Mouse (Mus musculus) intestine, embryonic 14.5 days (tissue): ENCODE results near the gene Ctxn1. TPM values are rescaled to one million over a fixed set of nuclear protein-coding genes. Genes with fewer than 3 reads are reported as not detected.

Experiments used
- ATAC-seq: fragments of 200-750 bp; cut with Nextera tagmentation; replicated peaks from 2 replicates; pipeline ENCODE4 v1.8.0; 2017; ENCODE audit warnings: low read depth, moderate number of reproducible peaks, moderate TSS enrichment, moderate library complexity; ENCODE audit not compliant: low FRiP score, low TSS enrichment
- DNase-seq: peaks from one replicate; pipeline ENCODE4 v3.0.0-alpha.2; 2018; ENCODE audit warnings: low spot score
- H3K27ac ChIP-seq: fragments of 300-500 bp; sonication (generic); 2 replicates; pipeline ENCODE4 v1.5.1; 2014; ENCODE audit warnings: low read depth, mild to moderate bottlenecking, control low read depth
- H3K27me3 ChIP-seq: fragments of 300-500 bp; sonication (generic); replicated peaks from 2 replicates; pipeline ENCODE4 v1.6.1; 2014; ENCODE audit warnings: low read length, control low read depth; ENCODE audit not compliant: control insufficient read depth, insufficient read depth
- H3K36me3 ChIP-seq: fragments of 300-500 bp; sonication (generic); 2 replicates; pipeline ENCODE4 v1.6.1; 2014; ENCODE audit warnings: low read length, control low read depth; ENCODE audit not compliant: control insufficient read depth, insufficient read depth
- H3K4me1 ChIP-seq: fragments of 300-500 bp; sonication (generic); replicated peaks from 2 replicates; pipeline ENCODE4 v1.6.1; 2014; ENCODE audit warnings: low read length, control low read depth, mixed read lengths; ENCODE audit not compliant: control insufficient read depth, insufficient read depth
- H3K4me2 ChIP-seq: fragments of 300-500 bp; sonication (generic); 2 replicates; pipeline ENCODE4 v1.6.1; 2014; ENCODE audit warnings: low read length
- H3K4me3 ChIP-seq: fragments of 300-500 bp; sonication (generic); 2 replicates; pipeline ENCODE4 v1.5.1; 2014; ENCODE audit warnings: low read depth, low read length, control low read depth, mixed read lengths
- H3K9ac ChIP-seq: fragments of 300-500 bp; sonication (generic); 2 replicates; pipeline ENCODE4 v1.6.1; 2014; ENCODE audit warnings: mild to moderate bottlenecking, low read length
- H3K9me3 ChIP-seq: fragments of 300-500 bp; sonication (generic); 2 replicates; pipeline ENCODE4 v1.6.1; 2016; ENCODE audit warnings: low read length, control low read depth; ENCODE audit not compliant: control insufficient read depth
- WGBS: fragments of 180-500 bp; shearing (Covaris S2); extraction: QIAGEN DNeasy Blood & Tissue Kit; methylation state at CpG from one replicate; pipeline ENCODE4 v1.1.7; 2014; 5-methylcytosine and 5-hydroxymethylcytosine counted together
- polyA plus RNA-seq: library from polyadenylated mRNA; unstranded; fragments of >200 nt; fragmentation: Nextera tagmentation; extraction: Ambion mirVana; gene quantifications from 2 replicates; pipeline ENCODE4 v1.2.1, GENCODE M21; 2014

Ctxn1 gene
- polyA plus RNA-seq, 1 experiment from 2014 or later, result 79.2 TPM

DNA sequence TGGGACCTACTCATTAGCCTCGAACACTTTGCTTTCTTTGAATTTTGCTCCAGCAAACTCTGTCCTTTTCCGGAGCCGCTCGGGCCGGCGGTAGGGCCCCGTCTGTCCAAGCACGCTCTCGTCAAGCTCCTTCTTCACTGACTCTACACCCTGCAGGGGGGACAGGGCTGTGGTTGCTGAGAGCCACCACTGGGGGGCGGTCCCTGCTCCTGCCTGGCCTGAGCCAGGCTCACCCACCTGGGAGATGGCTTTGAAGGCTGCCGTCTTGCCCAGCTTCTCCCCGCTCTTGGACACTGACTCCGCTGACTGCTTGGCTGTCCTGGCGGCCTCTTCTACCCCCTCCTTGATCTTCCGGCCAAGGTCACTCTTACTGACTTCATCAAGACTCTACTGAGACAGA lies 8.6 kb upstream of the Ctxn1 start:
- no peak overlapping the region for H3K4me2 ChIP-seq
- ATAC-seq (no peak), DNase-seq (no peak)
- no peak overlapping the region for H3K4me3 ChIP-seq
- WGBS, result 83% methylated on average over 15 of the region's 15 CpGs
- no peaks in the 10 kb centered on the region for H3K4me1 ChIP-seq
- H3K9me3 ChIP-seq, result no peaks in the 10 kb centered on the region
- no peak overlapping the region for H3K27ac ChIP-seq
- H3K36me3 ChIP-seq, result peaks cover 96% of the 10 kb centered on the region
- H3K9ac ChIP-seq, result no peak overlapping the region
- no peaks in the 10 kb centered on the region for H3K27me3 ChIP-seq

DNA sequence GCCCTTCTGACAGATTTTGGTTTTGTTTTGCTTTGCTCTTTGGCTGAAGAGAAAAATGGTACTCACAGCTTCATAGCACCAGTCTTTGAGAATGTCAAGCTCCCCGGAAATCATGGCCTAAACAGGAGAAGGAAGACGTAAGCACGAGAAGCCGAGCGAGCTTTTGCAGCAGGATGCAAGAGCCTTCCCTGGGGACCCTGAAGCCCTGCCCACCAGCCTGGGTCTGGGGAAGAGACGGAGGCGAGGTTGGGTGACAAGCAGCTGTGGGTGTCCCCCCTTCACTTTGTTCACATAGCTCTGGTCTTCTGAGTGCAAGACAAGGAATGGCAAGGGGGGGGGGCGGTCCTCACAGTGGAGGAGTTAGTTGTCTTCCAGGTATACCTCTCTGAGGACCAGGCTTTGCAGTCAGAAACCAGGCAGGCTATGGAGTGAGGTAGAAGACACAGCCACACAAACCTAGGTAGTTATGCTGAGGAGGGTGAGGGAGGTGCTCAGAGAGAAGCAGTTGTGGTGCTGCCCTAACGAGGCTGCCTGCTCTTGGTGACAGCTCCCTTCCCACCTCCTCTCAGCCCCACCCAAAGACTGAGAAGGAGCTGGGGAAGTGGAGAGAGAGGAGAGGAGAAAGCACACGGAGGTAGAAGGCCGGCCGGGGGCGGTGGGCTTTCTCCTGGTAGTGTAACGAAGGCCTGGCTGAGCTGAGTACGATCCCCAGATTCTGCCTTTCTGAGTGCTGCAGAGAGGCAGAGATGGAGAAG lies 6.3 kb upstream of the Ctxn1 start:
- WGBS, result 91% methylated on average over 15 of the region's 15 CpGs
- Histone ChIP-seq H3K27ac (no peak overlapping the region), H3K36me3 (peaks cover 99% of the 10 kb centered on the region), H3K9ac (no peak overlapping the region), H3K4me3 (no peak overlapping the region), H3K4me1 (no peaks in the 10 kb centered on the region), H3K4me2 (no peak overlapping the region), H3K9me3 (no peaks in the 10 kb centered on the region), H3K27me3 (no peaks in the 10 kb centered on the region)
- no peak for DNase-seq
- ATAC-seq, result no peak

DNA sequence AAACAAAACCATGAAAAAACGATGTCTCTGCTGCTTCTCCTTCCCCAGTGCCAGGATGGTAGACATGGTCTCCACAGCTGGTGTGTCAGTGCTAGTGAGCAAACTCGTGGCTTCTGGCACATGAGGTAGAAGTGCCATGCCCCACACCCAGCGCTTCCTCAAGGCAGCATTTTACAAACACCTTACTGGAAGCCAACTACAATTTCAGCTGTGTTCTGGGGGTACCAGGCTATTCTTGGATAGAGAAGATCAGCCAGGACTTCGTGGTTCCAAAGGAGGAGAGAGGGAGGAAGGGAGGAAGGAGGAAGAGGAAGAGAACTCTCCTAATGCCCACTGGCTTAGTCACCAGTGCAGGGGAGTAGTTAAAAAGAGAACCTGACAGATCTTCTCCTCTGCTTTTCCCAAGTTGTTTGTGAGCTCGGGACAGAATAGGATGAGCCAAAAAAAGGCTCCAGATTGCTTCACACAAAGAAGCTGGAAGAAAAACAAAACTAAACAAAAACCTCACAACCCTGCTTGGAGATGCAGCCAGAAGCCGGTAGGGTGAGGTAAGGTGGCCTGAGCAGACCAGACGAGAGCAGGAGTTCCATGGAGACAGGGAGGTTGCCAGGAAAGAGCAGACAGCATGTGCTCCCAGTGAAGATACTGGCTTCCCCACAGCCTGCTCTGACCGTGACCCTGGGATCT lies 4.2 kb upstream of the Ctxn1 start:
- H3K9ac ChIP-seq, result no peak overlapping the region
- H3K4me2 ChIP-seq, result no peak overlapping the region
- peaks cover 7% of the 10 kb centered on the region; the same call in 1 of the 2 replicates for H3K4me1 ChIP-seq
- H3K27ac ChIP-seq, result no peak overlapping the region
- peaks cover 85% of the 10 kb centered on the region for H3K36me3 ChIP-seq
- WGBS, result 88% methylated on average over 8 of the region's 8 CpGs
- DNase-seq (no peak), ATAC-seq (no peak)
- H3K9me3 ChIP-seq, result no peaks in the 10 kb centered on the region
- no peak overlapping the region for H3K4me3 ChIP-seq
- no peaks in the 10 kb centered on the region for H3K27me3 ChIP-seq

DNA sequence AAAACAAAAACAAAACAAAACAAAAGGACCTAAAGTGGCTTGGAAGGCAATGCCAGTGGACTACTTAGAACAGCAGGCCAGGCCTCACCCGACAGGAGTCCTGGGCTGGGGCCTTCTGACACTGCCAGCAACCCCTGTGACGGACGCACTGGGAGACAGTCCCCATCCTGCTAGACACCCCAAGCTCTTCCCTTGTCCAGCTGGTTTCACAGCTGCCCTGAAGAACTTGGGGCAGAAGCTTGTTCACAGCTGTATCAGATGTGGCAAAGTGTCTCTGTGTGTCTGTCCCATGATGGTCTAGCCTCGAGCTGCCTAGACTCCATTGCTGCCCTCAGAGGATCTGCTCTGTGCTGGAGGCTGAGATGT lies 714 bp upstream of the Ctxn1 start:
- Histone ChIP-seq H3K9ac (peak overlapping the region; percentile 25; the same call in 1 of the 2 replicates), H3K27me3 (no peaks in the 10 kb centered on the region), H3K4me1 (peaks cover 16% of the 10 kb centered on the region), H3K4me3 (no peak overlapping the region), H3K36me3 (peaks cover 70% of the 10 kb centered on the region), H3K9me3 (no peaks in the 10 kb centered on the region), H3K4me2 (no peak overlapping the region), H3K27ac (peak overlapping the region; percentile 83; the same call in 1 of the 2 replicates)
- WGBS, result 83% methylated on average over 4 of the region's 4 CpGs
- DNase-seq (no peak), ATAC-seq (no peak)

- peaks cover 23% of the 10 kb centered on the region for H3K4me1 ChIP-seq
- no peaks in the 10 kb centered on the region for H3K27me3 ChIP-seq
- H3K9me3 ChIP-seq, result no peaks in the 10 kb centered on the region
- DNase-seq, result no peak
- peak overlapping the region; percentile 89 for H3K4me3 ChIP-seq
- H3K4me2 ChIP-seq, result peak overlapping the region; percentile 67
- H3K36me3 ChIP-seq, result peaks cover 64% of the 10 kb centered on the region
- under 1% methylated on average over 32 of the region's 32 CpGs for WGBS
- H3K27ac ChIP-seq, result peak overlapping the region; percentile 83
- H3K9ac ChIP-seq, result peak overlapping the region; percentile 88
- peak; percentile 79 for ATAC-seq
Observed at GRCm38 (mm10) chr8:4258678-4259077, 396 bp downstream of the Ctxn1 start.

DNA sequence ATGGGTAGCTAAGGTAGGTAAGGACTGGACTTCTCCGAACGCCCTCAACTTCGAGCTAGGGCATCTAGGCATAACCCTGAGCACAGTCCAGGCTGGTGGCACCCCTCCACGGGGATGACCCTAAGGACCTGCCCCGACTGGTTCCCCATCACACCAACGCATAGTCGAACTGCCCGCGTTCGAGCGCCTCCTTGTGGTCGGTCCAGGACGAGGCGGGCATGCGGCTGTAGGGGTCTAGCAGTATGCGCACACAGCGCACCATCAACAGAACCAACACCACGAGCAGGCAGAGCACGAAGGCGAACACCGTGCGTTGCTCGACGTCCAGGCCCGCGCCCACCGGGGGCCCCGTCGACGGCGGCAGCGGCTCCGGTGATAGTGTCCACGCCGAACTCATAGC lies 841 bp downstream of the Ctxn1 start:
- Histone ChIP-seq H3K9me3 (no peaks in the 10 kb centered on the region), H3K27me3 (no peaks in the 10 kb centered on the region), H3K4me2 (peak overlapping the region; percentile 67), H3K4me3 (peak overlapping the region; percentile 89), H3K27ac (peak overlapping the region; percentile 83), H3K4me1 (peaks cover 24% of the 10 kb centered on the region), H3K36me3 (peaks cover 60% of the 10 kb centered on the region), H3K9ac (peak overlapping the region; percentile 88)
- ATAC-seq (peak; percentile 64), DNase-seq (peak; percentile 94)
- 2% methylated on average over 35 of the region's 35 CpGs for WGBS

DNA sequence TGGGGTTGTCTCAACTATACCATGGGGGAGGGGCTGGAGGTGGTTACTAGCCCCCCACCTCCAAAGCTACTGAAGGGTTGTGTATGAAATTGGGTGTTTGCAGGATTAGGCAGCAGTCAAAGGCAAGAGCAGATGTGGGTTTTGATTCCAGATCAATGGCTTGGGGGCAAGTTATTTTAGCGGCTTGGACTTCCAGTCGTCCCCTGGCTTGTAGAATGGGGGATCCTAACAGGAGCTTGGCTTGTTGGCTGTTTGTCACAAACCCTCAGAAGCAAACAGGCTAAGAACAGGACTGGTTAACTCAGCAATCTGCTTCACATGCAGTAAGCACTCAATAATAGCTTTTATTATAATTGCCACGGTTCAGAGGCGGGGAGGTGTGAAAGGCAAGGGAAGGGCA lies 1.7 kb downstream of the Ctxn1 start:
- WGBS, result 80% methylated on average over 4 of the region's 4 CpGs
- H3K4me2 ChIP-seq, result peak overlapping the region; percentile 67; the same call in 1 of the 2 replicates
- H3K4me3 ChIP-seq, result no peak overlapping the region
- H3K27ac ChIP-seq, result peak overlapping the region; percentile 45
- H3K36me3 ChIP-seq, result peaks cover 51% of the 10 kb centered on the region
- peaks cover 24% of the 10 kb centered on the region for H3K4me1 ChIP-seq
- ATAC-seq (no peak), DNase-seq (no peak)
- H3K27me3 ChIP-seq, result no peaks in the 10 kb centered on the region
- no peak overlapping the region for H3K9ac ChIP-seq
- no peaks in the 10 kb centered on the region for H3K9me3 ChIP-seq

- ATAC-seq, result no peak
- WGBS, result 55% methylated on average over 4 of the region's 4 CpGs
- peak overlapping the region; percentile 45 for H3K27ac ChIP-seq
- H3K4me1 ChIP-seq, result peaks cover 24% of the 10 kb centered on the region
- H3K4me3 ChIP-seq, result no peak overlapping the region
- no peaks in the 10 kb centered on the region for H3K9me3 ChIP-seq
- H3K4me2 ChIP-seq, result 0 out of 2 replicates have a peak overlapping the region, but pooled peaks have one; percentile 11
- no peak for DNase-seq
- H3K27me3 ChIP-seq, result no peaks in the 10 kb centered on the region
- peaks cover 47% of the 10 kb centered on the region for H3K36me3 ChIP-seq
- H3K9ac ChIP-seq, result no peak overlapping the region
Observed at GRCm38 (mm10) chr8:4256911-4257310, 2.2 kb downstream of the Ctxn1 start.
